Mouse (Mus musculus) limb, embryonic 14.5 days (tissue): ENCODE results near the gene Prnd. TPM values are rescaled to one million over a fixed set of nuclear protein-coding genes. Genes with fewer than 3 reads are reported as not detected.

Source experiments
- ATAC-seq: fragments of 200-750 bp; cut with Nextera tagmentation; 2 replicates; pipeline ENCODE4 v1.8.0; 2017; ENCODE audit warnings: low read depth, moderate number of reproducible peaks, moderate TSS enrichment; ENCODE audit not compliant: low FRiP score
- DNase-seq: peaks from one replicate; pipeline ENCODE4 v3.0.0-alpha.2; 2015; ENCODE audit warnings: low spot score
- H3K27ac ChIP-seq: fragments of 300-500 bp; sonication (generic); replicated peaks from 2 replicates; pipeline ENCODE4 v1.5.1; 2014; ENCODE audit warnings: low read depth, mild to moderate bottlenecking, low read length, moderate library complexity, mixed read lengths
- H3K27me3 ChIP-seq: fragments of 300-500 bp; sonication (generic); 2 replicates; pipeline ENCODE4 v1.6.1; 2014; ENCODE audit warnings: low read length, mixed read lengths; ENCODE audit not compliant: control insufficient read depth, insufficient read depth
- H3K36me3 ChIP-seq: fragments of 300-500 bp; sonication (generic); 2 replicates; pipeline ENCODE4 v1.6.1; 2014; ENCODE audit warnings: mild to moderate bottlenecking, low read length, moderate library complexity, mixed read lengths; ENCODE audit not compliant: control insufficient read depth, insufficient read depth
- H3K4me1 ChIP-seq: fragments of 300-500 bp; sonication (generic); 2 replicates; pipeline ENCODE4 v1.6.1; 2014; ENCODE audit warnings: antibody characterized with exemption, low read length, mixed read lengths; ENCODE audit not compliant: control insufficient read depth, insufficient read depth
- H3K4me2 ChIP-seq: fragments of 300-500 bp; sonication (generic); replicated peaks from 2 replicates; pipeline ENCODE4 v1.6.1; 2014; ENCODE audit warnings: low read depth, mild to moderate bottlenecking, low read length, moderate library complexity; ENCODE audit not compliant: severe bottlenecking
- H3K4me3 ChIP-seq: fragments of 300-500 bp; sonication (generic); replicated peaks from 2 replicates; pipeline ENCODE4 v1.5.1; 2014; ENCODE audit warnings: low read length
- H3K9ac ChIP-seq: fragments of 300-500 bp; sonication (generic); 2 replicates; pipeline ENCODE4 v1.6.1; 2014; ENCODE audit warnings: mild to moderate bottlenecking, low read depth, low read length, moderate library complexity; ENCODE audit not compliant: severe bottlenecking
- H3K9me3 ChIP-seq: fragments of 300-500 bp; sonication (generic); 2 replicates; pipeline ENCODE4 v1.6.1; 2016; ENCODE audit warnings: low read length; ENCODE audit not compliant: control insufficient read depth
- POLR2A ChIP-seq: fragments of 200-500 bp; IDR thresholded peaks from 2 replicates; pipeline ENCODE4 v1.8.0; 2012; ENCODE audit warnings: inconsistent platforms, mild to moderate bottlenecking, moderate library complexity, borderline replicate concordance; ENCODE audit not compliant: insufficient read depth, insufficient read length; ENCODE audit errors: extremely low read depth
- whole genome bisulfite sequencing: fragments of 180-500 bp; shearing (Covaris S2); extraction: QIAGEN DNeasy Blood & Tissue Kit; methylation state at CpG from one replicate; pipeline ENCODE4 v1.1.7; 2014; 5-methylcytosine and 5-hydroxymethylcytosine counted together
- polyA plus RNA-seq, 2 experiments: library from polyadenylated mRNA; depleted of rRNA in 1 of 2; stranded (reverse) in 1 of 2; unstranded in 1 of 2; fragments of >200 nt; fragmentation: Nextera tagmentation in 1 of 2; extraction: Ambion mirVana in 1 of 2; gene quantifications; 2 replicates each; pipeline versions ENCODE4 v1.2.1 to v1.2.3; 2012 to 2014

Gene Prnd
- polyA plus RNA-seq, 2 experiments = 41.2 to 50.5 TPM

DNA sequence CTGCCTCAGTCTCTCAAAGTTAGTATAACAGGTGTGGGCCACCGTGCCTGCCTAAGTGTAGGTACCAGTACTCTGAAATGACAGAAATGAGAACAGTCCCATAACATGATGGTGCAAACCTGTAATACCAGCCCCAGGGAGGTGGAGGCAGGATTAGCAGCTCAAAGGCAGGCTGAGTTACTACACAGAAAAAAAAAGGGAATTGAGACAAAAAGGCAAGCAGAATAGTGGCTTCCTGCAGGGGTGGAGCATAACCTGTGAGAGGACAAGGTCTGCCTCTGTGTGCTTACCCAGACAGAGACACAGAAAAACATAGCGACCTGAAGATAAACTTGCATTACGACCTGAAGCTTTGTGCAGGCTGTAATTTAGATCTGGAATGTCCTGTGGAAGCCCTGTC, 26.0 kb downstream of the Prnd start:
- Histone ChIP-seq H3K4me1 (no peaks in the 10 kb centered on the region), H3K4me3 (no peak overlapping the region), H3K4me2 (no peak overlapping the region), H3K9me3 (peaks cover 6% of the 10 kb centered on the region; the same call in 1 of the 2 replicates), H3K9ac (no peak overlapping the region), H3K36me3 (no peaks in the 10 kb centered on the region), H3K27me3 (no peaks in the 10 kb centered on the region), H3K27ac (no peak overlapping the region)
- no peak for TF ChIP-seq POLR2A
- WGBS = 64% methylated on average over 3 of the region's 3 CpGs
- DNase-seq (no peak), ATAC-seq (no peak)

DNA sequence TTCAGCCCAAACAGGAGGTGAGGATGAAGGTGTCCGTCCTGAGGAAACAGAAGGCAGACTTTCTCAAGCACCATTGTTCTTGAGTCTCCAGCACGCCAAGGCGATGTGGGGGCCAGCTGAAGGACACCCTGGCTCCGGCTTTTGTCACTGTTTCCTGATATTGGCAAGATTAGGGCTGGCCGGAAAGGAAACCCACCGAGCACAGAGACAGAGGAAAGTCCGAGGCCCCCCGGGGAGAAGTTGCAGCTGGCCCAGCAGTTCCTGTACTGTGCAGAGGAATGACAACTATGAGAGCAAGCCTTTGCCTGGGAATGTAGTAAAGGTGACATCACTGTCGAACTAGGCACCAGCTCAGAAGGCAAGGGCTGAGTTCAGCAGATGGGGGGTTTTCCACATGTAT, 30.2 kb downstream of the Prnd start:
- ATAC-seq (peak; percentile 72), DNase-seq (peak; percentile 59)
- H3K9ac ChIP-seq = no peak overlapping the region
- no peaks in the 10 kb centered on the region for H3K4me1 ChIP-seq
- H3K27ac ChIP-seq = no peak overlapping the region
- WGBS = 46% methylated on average over 9 of the region's 9 CpGs
- no peak overlapping the region for H3K4me2 ChIP-seq
- H3K9me3 ChIP-seq = peaks cover 6% of the 10 kb centered on the region; the same call in 1 of the 2 replicates
- H3K4me3 ChIP-seq = no peak overlapping the region
- TF ChIP-seq POLR2A = no peak
- no peaks in the 10 kb centered on the region for H3K27me3 ChIP-seq
- no peaks in the 10 kb centered on the region for H3K36me3 ChIP-seq

DNA sequence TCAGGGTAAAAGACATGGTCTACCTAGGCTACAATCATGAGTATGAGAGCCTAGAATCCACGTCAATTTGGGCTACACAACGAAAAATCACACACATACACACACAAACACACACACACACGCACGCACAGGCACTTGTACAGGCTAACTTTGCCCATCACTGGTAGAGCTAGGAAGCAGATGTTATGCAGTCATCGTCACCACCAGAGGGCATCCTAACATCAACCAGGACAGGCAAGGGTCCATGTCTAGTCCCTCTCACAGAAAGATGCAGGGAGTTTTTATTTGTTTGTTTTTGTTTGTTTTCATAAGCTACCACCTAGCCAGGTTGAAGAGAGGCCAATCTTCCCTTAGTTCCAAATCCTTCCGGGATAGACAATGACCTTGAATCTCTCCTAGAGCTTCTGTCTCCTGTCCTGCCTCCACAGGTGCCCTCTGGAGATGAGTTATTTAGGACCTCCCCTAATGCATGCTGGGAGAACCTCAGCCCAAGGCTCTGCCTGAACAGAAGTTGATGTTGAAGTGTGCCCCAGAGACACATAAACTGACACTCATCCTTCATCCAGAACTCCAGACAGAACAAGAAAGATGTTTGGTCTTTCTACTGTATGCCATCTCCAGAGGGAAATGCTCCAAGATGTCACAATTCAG, 32.0 kb downstream of the Prnd start:
- 23% methylated on average over 6 of the region's 6 CpGs for WGBS
- Histone ChIP-seq H3K27ac (no peak overlapping the region), H3K9ac (no peak overlapping the region), H3K4me1 (no peaks in the 10 kb centered on the region), H3K4me2 (no peak overlapping the region), H3K27me3 (no peaks in the 10 kb centered on the region), H3K9me3 (peaks cover 6% of the 10 kb centered on the region; the same call in 1 of the 2 replicates), H3K36me3 (no peaks in the 10 kb centered on the region), H3K4me3 (no peak overlapping the region)
- TF ChIP-seq POLR2A = no peak
- DNase-seq = peak; percentile 82
- peak; percentile 70; the same call in 1 of the 2 replicates for ATAC-seq

DNA sequence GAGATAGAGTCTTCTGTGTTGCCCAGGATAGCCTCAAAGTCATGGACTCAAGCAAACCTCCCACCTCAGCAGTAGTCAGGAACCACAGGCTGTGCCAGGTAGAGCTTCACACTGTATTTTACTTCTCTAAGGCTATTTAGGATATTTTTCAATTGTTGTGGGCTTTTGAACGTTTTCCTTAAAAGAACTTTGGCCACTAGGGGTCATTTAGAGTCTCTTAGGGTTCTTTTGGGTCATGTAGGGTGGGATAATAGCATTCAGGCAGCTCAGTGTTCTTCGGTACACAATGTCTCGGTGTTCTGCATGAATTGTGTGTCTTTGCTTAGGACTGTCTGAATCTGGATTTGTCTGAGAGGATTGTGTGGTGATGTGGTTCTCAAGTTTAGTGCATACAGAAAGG, 37.3 kb downstream of the Prnd start:
- Histone ChIP-seq H3K27ac (no peak overlapping the region), H3K4me2 (no peak overlapping the region), H3K9ac (no peak overlapping the region), H3K4me3 (no peak overlapping the region), H3K36me3 (no peaks in the 10 kb centered on the region), H3K9me3 (no peaks in the 10 kb centered on the region), H3K4me1 (peaks cover 6% of the 10 kb centered on the region), H3K27me3 (no peaks in the 10 kb centered on the region)
- ATAC-seq (no peak), DNase-seq (no peak)
- WGBS = 51% methylated on average over 3 of the region's 3 CpGs
- no peak for TF ChIP-seq POLR2A

DNA sequence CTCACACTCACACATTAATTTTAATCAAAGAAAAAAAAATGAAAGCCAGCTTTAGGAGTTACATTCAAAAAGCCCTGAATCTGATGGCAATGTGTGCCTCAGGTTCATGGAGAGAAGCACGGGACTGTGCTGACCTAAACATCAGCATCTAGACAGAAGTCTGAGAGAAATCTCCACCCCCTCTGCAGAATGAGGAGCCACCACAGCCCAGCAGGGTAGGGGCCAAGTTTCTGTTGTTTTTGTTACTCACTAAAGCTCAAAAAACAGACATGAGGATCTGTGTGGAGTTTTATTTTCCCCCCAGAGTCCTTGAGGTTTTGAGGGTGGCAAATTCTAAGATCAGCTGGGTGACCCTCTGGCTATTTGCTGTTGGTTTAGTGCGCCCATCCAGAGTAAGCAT, 37.9 kb downstream of the Prnd start:
- no peaks in the 10 kb centered on the region for H3K36me3 ChIP-seq
- no peak overlapping the region for H3K27ac ChIP-seq
- no peak overlapping the region for H3K4me3 ChIP-seq
- 72% methylated on average over 2 of the region's 2 CpGs for WGBS
- no peaks in the 10 kb centered on the region for H3K9me3 ChIP-seq
- no peak for ATAC-seq
- DNase-seq = no peak
- H3K27me3 ChIP-seq = no peaks in the 10 kb centered on the region
- H3K4me1 ChIP-seq = peaks cover 12% of the 10 kb centered on the region
- peak overlapping the region; percentile 25; the same call in 1 of the 2 replicates for H3K9ac ChIP-seq
- H3K4me2 ChIP-seq = no peak overlapping the region
- no peak for TF ChIP-seq POLR2A
